Mouse (Mus musculus): ENCODE measurements around the gene Ufl1. TPM values are rescaled to one million over a fixed set of nuclear protein-coding genes. Genes with fewer than 3 reads are reported as not detected.
"Not testable (repeated sequence)": the region's sequence is repeated elsewhere in the genome, so short reads cannot be mapped to it uniquely, and the experiment has no call there.

The Ufl1 gene
- polyA plus RNA-seq, 1 experiment from 2014 or later = 44.9 TPM

GRCm38 (mm10) chr4:25233767-25234166, 47.9 kb downstream of the Ufl1 start:
- H3K27me3 ChIP-seq; H3K4me2 ChIP-seq (replicated peaks); H3K4me3 ChIP-seq; H3K9me3 ChIP-seq; H3K4me1 ChIP-seq; H3K27ac ChIP-seq; ATAC-seq (ENCODE audit: low FRiP score, low read depth); H3K9ac ChIP-seq; H3K36me3 ChIP-seq: not testable (repeated sequence)
- WGBS = 69% methylated on average over 1 of the region's 1 CpGs

- H3K9me3 ChIP-seq = no peaks in the 10 kb centered on the region
- no peak overlapping the region for H3K4me2 ChIP-seq (replicated peaks)
- H3K4me1 ChIP-seq = no peaks in the 10 kb centered on the region
- 86% methylated on average over 3 of the region's 3 CpGs for WGBS
- H3K4me3 ChIP-seq = no peak overlapping the region
- H3K27ac ChIP-seq = no peak overlapping the region
- no peaks in the 10 kb centered on the region for H3K36me3 ChIP-seq
- no peak overlapping the region for H3K9ac ChIP-seq
- H3K27me3 ChIP-seq = no peaks in the 10 kb centered on the region
- no peak for ATAC-seq (ENCODE audit: low FRiP score, low read depth)
Measured at GRCm38 (mm10) chr4:25232546-25232945, 49.1 kb downstream of the Ufl1 start.

- no peaks in the 10 kb centered on the region for H3K9me3 ChIP-seq
- no peaks in the 10 kb centered on the region for H3K4me1 ChIP-seq
- H3K9ac ChIP-seq = no peak overlapping the region
- WGBS = 17% methylated on average over 1 of the region's 1 CpGs
- no peaks in the 10 kb centered on the region for H3K36me3 ChIP-seq
- no peak overlapping the region for H3K27ac ChIP-seq
- no peak overlapping the region for H3K4me2 ChIP-seq (replicated peaks)
- no peaks in the 10 kb centered on the region for H3K27me3 ChIP-seq
- no peak overlapping the region for H3K4me3 ChIP-seq
- ATAC-seq (ENCODE audit: low FRiP score, low read depth) = no peak
Measured at GRCm38 (mm10) chr4:25227527-25227926, 54.1 kb downstream of the Ufl1 start.

- Histone ChIP-seq H3K4me3 (no peak overlapping the region), H3K4me1 (no peaks in the 10 kb centered on the region), H3K4me2 (replicated peaks) (no peak overlapping the region), H3K36me3 (no peaks in the 10 kb centered on the region), H3K9ac (no peak overlapping the region), H3K27me3 (no peaks in the 10 kb centered on the region), H3K9me3 (no peaks in the 10 kb centered on the region), H3K27ac (no peak overlapping the region)
- no peak for ATAC-seq (ENCODE audit: low FRiP score, low read depth)
Measured at GRCm38 (mm10) chr4:25221927-25222326, 59.7 kb downstream of the Ufl1 start.

- no peaks in the 10 kb centered on the region for H3K27me3 ChIP-seq
- no peak overlapping the region for H3K4me2 ChIP-seq (replicated peaks)
- H3K36me3 ChIP-seq = no peaks in the 10 kb centered on the region
- H3K9me3 ChIP-seq = no peaks in the 10 kb centered on the region
- no peak overlapping the region for H3K27ac ChIP-seq
- ATAC-seq (ENCODE audit: low FRiP score, low read depth) = no peak
- no peak overlapping the region for H3K9ac ChIP-seq
- no peaks in the 10 kb centered on the region for H3K4me1 ChIP-seq
- no peak overlapping the region for H3K4me3 ChIP-seq
- WGBS = 40% methylated on average over 5 of the region's 5 CpGs
Measured at GRCm38 (mm10) chr4:25213451-25213850, 68.2 kb downstream of the Ufl1 start.

- Histone ChIP-seq H3K27me3 (no peaks in the 10 kb centered on the region), H3K4me3 (no peak overlapping the region), H3K9ac (no peak overlapping the region), H3K27ac (no peak overlapping the region), H3K4me1 (no peaks in the 10 kb centered on the region), H3K36me3 (no peaks in the 10 kb centered on the region), H3K9me3 (no peaks in the 10 kb centered on the region), H3K4me2 (replicated peaks) (no peak overlapping the region)
- ATAC-seq (ENCODE audit: low FRiP score, low read depth) = no peak
- 86% methylated on average over 4 of the region's 4 CpGs for WGBS
Measured at GRCm38 (mm10) chr4:25206166-25206565, 75.5 kb downstream of the Ufl1 start.

Other genes starting within 250 kb of the Ufl1 start
- not detected in 2 replicates for gene Fhl5, start 38.9 kb downstream of the Ufl1 start, polyA plus RNA-seq (2015; fragmentation: Nextera tagmentation; extraction: Ambion mirVana)